Mouse (Mus musculus) retina, postnatal 7 days (tissue): ENCODE results near the gene Plod2.

Experiments used
- DNase-seq: peaks from one replicate; pipeline ENCODE4 v3.0.0-alpha.2; 2012; ENCODE audit warnings: low read depth, low spot score

The Plod2 gene

DNA sequence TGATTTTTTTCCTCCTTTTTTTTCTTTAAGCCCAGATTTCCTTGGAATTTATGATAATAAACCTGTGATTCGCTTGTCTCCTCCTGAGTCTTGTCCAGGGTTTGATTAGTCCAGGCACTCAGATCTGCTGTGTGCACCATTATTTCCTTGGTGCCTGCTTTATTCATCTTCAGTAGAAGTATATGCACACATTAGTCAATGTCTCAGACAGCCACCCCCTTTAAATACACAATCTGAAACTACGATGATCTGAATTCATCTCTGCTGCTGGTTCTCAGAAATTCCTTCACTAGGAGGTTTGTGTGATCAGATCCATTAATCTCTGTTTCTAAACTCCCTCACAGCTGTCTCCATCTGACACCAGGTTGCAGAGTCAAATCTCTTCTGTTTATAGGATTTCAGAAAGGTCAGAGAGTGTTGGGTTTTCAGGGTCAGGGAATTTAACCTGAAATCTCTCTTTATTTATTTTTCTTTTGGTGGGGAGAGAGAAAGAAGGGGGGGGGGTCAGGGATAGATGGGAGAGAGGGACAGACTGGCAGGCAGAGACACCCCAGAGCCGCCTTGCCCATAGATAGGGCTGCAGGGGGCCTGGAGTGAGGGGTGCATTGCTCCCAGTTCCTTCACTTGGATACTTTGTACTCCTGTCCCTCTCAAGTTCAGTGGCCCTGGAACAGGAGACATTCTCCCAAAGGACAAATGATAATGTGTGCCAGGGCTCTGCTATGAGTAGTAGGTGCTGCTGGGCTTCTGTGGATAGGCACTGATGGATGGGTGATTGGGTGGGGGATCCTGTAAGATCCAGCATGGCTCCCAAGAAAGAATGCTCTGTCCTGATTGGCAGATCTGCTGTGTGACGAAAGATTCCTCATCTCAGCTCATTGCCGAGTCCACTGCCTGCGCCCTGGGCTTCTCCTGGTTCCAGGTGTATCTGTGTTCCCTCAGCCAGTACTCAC is 13.3 kb downstream of the Plod2 start:
- no peak for DNase-seq

DNA sequence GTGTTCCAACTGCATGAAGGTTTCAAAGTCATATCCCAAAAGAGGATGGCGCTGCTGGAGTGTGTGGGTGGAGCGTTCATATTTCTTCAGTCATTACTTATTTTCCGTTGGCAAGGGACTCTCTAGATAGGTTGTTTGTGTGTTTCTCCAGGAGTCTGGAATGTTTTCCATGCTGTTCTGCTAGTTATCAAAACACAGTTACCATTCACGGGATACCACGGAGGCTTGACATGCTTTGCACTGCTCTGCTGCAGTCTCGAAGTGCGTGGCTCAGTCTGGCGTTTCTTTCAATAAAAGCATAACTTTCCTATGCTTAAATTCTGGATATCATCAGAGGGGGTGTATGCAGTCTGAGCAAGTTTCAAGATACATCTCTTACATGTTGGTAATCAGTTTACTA is 17.7 kb downstream of the Plod2 start:
- DNase-seq, result no peak

DNA sequence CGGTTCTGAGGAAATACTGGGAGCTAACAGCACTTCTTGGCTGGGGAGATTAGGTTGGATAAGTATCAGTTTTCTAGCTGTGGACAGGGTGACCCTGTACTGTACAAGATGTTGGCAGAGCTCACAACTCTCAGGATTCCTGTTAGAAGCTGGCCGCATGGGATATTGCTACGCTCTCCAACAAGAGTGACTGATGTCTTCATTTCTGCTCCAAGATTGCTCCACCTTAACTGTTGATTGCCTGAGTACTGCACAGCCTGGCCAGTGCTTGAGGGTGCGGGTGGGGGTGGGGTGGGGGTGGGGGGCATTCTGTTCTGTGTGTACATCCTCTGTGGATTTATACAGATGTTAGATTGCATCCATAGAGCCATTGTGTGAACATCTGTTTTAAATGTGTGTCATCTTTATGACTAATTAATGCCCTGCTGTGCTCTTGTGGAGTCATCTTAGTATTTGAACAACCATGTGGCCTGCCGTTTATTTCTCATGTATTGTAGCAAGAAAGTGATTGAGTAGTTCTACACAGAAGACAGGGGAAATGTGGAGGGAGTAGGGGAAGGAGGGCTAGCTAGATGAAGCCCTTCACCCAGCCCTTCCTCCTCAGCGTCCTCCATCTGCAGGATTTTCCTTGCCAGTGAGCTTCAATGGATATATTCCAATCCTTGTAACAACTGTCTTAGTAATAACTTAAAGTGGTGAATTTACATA is 19.0 kb downstream of the Plod2 start:
- DNase-seq, result no peak

DNA sequence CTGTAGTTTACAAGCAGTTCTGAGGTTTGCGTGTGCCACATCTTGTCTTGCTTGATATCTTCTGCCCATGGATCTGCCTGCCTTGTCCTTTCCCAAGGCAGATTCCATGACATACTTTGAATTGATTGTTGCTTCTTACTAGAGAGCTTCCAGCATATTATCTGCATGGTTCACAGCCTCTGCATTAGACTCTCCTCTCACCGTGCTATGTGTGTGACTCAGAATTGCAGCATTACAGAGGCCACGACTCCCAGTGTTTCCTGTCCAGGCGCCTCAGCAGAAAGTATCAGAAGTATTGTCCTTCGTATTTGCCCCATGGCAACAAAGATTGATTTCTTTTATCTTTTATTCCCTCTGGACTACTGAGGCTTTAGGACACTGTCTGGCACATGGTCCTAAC is 20.4 kb downstream of the Plod2 start:
- no peak for DNase-seq

DNA sequence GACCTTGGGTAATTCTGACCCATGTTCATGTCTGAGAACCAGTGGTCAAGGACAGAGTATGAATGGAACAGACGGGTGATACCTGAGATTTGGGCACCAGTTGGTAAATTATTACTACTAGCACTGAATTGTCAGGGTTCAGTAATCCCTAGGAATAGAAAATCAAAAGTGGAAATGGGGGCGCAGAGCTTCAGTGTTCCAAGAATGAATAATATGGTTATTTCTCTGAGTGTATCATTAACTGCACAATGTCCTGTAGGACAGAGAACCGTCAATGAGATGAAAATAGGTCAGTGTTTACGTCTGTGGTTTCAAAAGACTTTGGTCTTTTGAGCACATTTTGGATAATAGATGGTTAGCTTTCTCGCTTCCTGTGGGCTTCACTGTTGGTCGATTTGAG is 21.3 kb downstream of the Plod2 start:
- no peak for DNase-seq

DNA sequence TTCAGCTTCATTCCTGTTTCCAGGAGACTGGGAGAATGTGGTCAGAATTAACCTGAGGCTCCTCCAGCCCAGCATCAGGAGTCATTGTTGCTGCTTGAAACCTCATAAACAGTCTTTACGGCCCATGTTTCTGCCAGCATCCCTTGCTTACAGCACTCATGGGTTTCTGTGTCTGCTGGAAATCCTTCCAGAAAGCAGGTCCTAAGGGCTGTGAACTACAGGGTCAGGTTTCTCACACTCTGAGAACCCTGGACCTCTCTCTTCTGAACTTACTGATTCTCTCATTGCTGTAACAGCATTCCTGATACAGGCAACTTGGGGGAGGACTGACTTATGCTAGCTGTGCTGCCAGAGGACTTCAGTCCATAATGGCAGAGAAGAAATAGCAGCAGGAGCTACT is 22.4 kb downstream of the Plod2 start:
- no peak for DNase-seq

DNA sequence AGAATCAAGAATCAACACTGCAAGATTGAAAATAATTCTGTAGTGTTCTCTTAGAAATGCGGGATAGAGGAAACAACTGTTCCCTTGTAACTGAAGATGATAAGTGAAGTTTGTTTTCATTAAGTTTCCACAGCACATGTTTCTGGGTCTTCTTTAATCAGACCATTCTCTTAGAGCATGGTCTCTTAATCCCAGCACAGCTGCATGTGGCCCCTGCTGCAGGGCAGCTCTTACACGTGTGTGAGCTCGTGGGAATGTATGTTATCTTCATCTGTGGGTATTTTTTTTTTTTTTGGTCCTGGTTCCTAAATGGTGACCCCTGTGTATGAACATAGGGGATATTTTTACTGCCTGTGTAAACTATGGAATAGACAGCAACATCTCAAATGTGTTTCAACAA is 24.2 kb downstream of the Plod2 start:
- DNase-seq, result no peak

DNA sequence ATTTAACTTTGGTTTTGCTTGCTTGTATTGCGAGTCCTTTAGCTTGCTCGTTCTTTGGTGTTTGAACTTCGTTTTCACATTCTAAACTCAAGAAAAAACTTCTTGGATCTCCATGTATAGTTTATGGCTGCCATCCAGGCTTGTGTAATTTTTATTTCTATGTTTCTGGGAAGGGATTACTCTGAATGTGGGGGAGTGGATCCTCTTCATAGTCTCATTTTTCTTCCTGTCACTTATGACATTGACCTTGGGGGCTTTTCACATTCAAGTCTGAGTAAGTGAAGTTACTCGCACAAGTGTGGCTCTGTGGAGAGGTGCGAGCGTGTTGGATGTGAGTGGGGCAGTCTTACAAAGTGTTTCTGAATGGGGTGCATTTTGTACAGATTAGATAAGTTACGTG is 25.5 kb downstream of the Plod2 start:
- no peak for DNase-seq

DNA sequence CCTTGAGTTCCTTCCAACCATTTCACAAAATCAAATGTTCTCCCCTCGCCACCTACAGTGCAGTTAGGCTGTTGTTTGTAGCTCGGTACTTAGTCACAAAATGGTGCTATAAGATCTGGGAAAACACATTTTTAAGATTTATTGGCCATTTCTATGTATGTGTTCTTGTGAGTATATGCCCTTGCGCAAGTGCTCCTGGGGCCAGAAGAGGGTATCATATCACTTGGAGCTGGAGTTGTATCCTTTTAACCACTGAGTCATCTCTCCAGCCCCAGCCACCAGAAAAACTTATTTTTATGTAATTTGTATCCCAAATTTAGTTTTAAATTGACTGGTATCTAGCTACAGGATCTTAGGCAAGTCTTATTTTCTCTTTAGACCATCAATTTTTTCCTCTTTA is 26.8 kb downstream of the Plod2 start:
- no peak for DNase-seq

DNA sequence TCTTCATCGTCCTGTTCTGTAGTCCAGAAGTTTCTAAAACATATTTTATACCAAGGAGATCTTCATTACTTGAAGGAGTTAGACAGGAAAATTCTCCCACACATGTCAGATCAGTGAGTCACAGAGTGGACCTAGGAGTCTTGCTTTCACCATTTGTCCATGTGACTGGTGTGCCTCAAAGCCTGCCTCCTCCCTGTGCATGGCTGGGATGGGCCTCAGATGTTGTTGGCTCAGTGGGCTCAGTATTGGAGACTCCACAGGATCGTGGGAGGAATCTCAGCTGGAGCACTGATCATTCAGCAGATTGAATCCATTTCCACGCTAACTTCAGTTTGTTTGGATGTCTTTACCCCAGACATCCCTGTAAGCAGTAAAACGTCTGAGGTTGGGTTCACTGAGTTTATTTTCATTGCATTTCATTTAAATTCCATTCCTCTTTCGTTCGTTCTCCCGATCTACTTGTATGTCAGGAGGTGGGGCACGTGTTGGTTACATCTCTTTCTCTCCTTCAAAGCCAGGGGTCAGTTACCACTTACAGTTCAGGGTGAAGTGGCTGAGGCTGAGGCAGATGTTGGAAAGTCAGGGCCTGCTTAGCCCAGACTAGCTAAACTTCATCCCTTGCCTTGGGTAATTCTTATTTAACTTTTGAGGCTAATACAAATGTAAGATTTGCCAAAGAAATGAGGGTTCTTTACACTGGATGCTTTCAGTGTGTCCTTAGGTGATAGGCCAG is 30.5 kb downstream of the Plod2 start:
- DNase-seq, result no peak

DNA sequence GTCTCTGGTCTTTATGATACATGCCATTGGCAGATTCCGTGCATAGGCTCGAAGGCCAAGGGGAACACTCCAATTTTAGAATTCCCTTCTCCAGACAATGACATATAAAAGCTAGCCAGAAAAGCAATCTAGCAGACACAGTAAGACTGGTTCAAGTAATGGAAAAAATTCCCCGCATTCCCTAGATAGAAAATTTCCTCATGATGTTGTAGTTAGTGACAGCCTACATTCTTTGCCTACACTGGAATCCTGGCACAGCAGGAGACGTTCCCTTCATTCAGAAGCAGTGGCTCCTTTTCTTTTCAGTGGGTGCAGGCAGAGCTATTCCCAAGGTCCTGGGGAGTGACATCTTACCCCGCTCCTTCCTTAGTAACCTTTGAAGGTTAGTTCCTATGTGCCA is 41.9 kb downstream of the Plod2 start:
- no peak for DNase-seq

DNA sequence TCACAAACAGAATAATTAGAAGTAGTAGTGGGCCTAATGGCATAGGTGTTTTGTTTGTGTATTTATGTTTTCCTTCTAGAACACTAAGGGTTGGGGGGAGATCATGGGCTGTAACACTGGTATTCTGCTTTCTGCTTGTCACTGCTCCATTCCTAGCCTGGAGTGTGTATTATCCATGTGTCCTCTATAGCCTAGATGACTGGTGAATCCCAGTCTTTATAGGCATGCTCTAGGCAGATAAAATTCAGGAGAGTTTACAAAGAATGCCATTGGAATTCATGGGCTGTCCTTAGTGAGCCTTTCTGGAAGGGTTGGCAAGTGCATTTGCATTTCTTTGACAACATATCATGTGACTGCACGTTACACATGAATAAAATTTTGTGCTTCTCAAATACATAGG is 44.0 kb downstream of the Plod2 start:
- DNase-seq, result no peak

DNA sequence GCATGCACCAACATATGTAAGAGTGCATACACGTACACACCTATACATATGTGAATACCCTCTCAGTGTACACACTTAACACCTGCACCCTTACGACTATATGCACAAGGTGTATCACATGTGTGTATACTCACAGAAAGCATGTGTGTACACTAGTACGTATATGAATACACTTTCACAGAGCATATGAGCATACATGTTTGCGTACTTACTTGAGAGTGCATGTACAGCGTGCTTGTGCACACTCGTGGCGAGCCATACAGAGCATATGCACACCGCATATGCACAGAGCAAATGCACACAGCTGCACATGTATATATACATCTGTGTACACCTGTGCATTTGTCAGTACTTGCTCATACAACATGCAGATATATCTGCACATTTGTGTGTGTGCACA is 45.4 kb downstream of the Plod2 start:
- DNase-seq, result no peak

DNA sequence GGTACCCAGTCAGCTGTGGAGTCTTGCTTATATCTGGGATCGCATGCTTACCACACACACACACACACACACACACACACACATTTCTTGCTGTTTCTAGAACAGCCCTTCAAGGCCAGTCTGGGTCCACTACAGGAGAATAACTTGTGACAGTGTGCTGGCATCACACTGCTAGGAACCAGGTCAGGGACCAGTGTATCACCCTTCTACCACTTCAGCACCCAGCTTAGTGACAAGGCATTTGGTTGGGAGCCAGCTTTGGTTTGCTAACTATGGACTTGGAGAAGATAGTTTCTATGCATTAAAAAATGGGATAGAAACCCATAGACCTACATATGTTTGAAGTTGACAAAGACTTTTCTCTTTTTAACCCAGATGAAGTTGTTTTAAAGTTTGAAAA is 46.2 kb downstream of the Plod2 start:
- DNase-seq, result no peak

DNA sequence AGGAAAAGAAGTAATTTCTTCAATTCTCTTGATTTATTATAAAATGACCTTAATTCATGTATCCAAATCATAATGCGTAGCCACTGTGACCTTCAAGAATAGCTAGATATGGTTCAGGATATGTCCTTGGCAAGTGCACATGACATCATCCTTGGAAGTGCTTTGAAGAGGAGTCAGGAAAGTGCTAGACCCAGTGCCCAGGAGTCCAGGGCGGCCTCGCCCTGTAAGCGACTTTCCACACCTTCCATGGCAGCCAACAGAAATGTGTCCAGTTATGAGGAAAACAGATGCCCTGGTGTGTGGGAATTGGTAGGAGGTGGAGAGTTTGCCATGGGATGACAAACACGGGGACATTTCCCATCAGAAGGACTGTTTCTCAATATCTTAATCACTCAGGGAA is 47.0 kb downstream of the Plod2 start:
- no peak for DNase-seq

DNA sequence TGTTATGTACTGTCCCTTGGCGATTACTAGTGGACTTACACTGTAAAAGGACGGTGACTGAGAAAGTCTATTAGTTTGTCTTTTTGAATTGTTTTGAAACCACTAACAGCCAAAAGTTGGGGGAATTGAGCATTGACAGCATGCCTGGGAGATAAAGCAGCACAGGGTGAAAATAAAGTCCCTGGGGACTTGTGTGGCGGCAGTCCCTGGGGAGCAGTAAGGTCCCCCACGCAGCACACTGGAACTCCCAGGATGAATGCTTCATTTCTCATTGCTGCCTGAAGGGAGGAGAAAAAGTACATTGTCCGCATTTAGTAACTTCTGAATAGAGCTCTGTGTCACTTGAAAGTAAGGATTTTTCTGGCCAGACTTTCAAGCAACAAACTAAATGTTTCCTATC is 49.5 kb downstream of the Plod2 start:
- DNase-seq, result no peak

DNA sequence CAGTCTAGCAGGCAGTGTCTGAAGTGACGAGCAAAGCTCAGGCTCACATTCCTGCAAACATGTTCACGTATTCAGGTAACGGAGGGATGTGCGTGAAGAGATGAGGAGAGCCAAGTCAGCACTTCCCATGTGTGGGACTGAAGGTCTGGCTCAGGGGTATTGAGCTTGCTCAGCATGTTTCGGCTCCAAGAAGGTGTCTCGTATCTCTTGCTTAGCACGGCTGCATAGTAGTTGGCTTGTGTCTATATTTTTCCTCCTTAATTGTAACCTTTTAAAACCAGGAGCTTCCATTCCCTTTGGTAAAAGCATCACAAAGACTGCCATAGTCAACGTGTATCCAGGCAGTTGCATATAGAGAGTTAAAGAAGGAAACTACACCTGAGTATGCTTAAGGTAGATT is 50.7 kb downstream of the Plod2 start:
- DNase-seq, result no peak

DNA sequence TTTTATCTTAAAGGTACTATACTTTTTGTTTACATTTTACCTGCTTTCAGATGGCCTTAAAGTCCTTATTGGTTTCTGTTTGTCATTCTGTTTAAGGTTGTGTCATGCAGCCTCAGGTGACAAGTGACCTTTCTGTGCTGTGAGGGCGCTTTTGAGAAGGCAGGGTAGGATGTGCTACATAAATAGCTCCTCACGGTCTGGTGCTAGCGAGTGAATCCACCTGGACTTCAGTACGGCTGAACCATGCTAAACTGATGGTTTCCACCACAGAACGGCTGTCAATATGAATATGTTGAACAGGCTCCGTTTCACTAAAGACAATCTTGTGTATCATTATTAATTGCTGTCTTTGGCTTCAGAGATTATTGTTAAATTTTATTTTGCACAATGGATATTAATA is 52.5 kb downstream of the Plod2 start:
- no peak for DNase-seq

DNA sequence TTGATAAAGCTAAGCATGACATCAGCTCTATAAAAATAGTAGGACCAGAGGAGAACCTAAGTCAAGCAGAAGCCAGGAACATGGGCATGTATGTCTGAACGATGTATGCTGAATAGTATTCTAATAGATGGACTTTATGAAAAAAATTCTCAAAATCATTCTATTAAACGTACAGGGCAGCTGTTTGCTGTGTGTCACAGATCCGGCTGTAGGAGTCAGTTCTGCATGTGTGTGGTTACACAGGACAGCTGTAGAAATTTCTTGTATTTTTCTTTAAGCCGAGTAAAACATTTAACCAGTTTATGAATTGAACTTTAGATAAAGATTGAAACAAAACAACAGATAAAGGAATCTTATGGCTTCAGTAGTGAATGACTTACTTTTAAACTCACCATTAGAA is 53.3 kb downstream of the Plod2 start:
- DNase-seq, result no peak

DNA sequence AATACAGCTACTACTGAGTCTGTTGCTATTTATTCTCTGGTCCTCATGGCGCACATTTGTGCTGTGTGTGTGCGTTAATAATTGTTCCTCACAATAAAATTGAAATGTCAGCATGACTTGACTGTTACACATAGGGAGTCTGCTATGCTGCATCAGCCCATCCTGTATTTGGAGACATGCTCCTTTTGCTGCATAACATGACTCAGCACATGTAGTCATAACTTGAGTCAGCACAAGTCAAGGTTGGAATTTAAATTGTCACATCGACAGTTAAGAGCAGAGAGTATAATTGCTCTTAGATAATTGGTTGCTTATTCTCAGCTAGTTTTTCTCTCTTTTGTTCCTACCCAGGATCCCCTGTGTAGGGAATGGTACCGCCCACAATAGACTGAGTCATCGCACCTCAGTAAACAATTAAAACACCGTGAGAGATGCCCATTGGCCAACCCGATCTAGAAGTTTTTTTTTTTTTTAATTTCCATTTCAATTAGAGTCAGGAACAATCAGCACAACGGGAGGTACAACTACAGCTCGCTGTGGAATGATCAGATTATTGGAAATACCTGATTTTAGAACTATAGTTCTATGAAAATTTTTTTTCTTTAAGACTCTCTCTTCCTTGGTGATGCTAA is 55.0 kb downstream of the Plod2 start:
- no peak for DNase-seq

DNA sequence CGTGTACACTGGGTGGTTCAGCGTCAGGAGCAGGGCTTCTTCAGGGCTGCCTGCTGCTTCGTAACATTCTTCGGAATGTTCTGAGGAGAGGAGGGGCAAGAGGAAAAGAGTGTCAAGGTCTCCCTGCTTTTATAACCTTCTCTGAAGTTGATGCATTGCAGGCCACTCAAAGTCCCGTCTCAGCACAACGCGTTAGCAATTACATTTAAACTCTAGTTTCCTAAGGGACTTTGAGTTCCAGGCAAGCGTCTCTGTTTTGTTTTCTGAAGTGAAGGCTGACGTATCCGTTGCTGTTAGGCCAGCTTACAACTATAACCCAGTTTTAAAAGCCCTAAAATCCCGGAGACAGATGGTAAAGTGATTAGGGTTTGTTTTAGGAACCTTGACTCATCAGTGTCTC is 55.8 kb downstream of the Plod2 start:
- DNase-seq, result no peak

DNA sequence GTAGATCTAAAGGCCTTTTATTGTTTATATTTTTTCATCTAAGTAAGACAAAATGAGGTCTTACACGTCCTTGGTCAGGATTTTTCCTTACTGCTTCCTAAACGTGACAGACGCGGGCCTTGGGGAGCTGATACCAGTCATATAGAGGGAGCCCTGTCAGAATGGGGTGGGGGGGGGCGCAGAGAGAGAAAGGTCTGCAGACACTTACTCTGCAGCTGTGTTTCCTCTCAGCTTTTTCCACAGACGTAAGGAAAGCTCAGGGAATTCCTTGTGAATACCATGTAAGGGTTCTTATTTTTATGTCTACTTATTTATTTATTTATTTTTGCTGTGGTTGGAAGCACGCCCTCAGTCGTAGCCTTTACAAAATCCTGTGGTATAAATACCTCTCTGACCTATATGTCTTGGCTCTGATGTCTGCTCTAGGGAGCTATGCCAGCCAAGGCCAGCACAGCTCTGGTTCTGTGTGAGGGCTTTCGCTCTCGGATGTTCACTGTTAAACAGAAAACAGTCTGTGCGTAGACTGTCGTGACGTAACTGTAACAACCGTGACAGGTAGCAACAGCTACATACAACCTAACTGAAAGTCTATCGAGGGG is 58.0 kb downstream of the Plod2 start:
- DNase-seq, result no peak
